Mouse (Mus musculus) urinary bladder, adult 2 months (tissue): ENCODE data around the gene C130050O18Rik. TPM values are rescaled to one million over a fixed set of nuclear protein-coding genes. Genes with fewer than 3 reads are reported as not detected.
A peak's percentile ranks its signal among the peaks of the same experiment; 100 is the strongest.

ENCODE experiments used
- DNase-seq: peaks from one replicate; pipeline ENCODE4 v3.0.0; 2022; ENCODE audit warnings: low spot score
- polyA plus RNA-seq: library from polyadenylated mRNA; depleted of rRNA; stranded (reverse); fragments of >200 nt; gene quantifications from 2 replicates; pipeline ENCODE4 v1.2.3, GENCODE M21; 2012; rRNA removed

C130050O18Rik gene
- 0.65 and 0.96 TPM in 2 replicates for polyA plus RNA-seq

DNA sequence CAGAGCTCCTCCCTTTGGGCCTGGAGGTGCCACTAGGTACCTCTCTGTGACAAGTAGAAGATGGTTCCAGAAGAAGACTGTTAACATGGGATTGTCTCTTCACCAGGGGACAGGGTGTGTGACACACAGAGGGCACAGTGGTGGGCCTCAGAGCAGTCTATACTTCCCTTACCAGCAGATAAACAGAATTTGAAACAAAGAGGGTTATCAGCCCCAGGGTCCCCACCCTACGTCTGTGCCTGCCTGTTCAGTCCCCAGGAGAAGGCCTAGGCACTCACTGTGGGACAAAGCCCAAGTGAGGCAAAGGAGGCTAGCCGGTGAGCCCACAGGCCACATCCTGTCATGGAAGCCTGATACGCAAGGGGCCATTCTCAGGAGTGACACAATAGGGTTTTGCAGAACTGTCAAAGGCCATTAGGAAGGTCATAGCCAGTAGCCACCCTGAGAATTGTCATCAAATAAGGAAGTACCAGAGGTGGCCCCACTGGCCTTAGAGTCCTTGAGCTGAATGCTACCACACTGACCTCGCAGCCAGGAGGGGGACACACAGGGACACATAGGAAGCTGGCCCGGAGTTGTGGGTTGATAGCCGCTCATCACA is at the start of gene C130050O18Rik:
C130050O18Rik (plus strand) TSS at position 480 of the 601 bp plus-strand sequence.
- no peak for DNase-seq

DNA sequence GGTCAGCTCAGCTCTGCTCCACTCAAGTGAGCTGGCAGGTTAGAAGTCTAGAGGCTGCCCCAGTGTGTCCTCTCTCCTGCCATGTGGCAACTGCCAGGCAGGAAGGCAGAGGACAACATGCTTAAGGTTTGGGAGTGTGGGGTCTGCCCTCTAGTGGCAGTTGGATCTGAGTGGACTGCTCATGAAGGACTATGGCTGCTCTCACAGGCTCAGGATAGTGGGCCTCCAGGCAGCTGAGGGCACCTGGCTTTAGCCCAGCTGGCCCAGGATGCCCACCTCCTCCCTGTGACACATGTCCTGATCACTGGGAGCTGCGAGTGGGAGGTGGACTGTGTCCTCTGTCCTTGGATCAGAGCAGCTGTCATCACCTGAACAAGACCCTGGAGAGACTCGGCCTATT is 46.4 kb upstream of the C130050O18Rik start:
- DNase-seq = no peak

DNA sequence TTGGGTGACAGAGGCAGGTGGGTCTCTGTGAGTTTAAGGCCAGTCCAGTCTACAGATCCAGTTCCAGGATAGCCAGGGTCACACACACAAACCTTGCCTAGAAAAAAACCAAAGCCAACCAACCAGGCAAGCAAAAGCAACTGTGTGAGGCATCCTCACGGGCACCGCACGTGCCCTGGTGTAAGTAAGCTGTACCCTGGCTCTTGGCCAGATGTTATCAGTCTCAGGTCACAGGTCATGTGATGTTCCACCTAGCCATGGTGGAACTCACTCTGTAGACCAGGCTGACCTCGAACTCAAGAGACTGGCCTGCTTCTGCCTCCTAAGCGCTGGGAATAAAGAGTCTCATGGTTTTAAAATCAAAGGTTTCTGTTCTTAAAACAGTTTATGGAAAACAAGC is 45.8 kb upstream of the C130050O18Rik start:
- DNase-seq = no peak

DNA sequence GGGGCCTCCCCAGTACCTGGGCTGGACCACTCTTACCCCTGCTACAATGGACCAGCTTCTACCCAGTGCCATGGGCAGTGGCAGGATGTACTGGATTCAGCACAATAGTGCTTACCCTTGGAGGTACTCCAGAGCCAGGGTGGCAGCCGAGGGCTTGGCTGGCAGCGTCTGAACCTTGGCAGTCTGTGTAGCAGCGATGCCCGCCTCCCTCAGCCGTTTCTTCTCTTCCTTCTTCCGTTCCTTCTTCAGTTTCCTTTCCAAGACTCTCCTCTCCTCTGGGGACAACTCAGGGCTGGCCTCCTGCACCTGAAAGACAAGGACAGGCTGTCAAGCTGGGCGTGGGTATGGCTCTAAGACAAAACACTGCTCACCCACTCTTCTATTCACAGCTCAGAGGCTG is 41.2 kb upstream of the C130050O18Rik start:
- no peak for DNase-seq

DNA sequence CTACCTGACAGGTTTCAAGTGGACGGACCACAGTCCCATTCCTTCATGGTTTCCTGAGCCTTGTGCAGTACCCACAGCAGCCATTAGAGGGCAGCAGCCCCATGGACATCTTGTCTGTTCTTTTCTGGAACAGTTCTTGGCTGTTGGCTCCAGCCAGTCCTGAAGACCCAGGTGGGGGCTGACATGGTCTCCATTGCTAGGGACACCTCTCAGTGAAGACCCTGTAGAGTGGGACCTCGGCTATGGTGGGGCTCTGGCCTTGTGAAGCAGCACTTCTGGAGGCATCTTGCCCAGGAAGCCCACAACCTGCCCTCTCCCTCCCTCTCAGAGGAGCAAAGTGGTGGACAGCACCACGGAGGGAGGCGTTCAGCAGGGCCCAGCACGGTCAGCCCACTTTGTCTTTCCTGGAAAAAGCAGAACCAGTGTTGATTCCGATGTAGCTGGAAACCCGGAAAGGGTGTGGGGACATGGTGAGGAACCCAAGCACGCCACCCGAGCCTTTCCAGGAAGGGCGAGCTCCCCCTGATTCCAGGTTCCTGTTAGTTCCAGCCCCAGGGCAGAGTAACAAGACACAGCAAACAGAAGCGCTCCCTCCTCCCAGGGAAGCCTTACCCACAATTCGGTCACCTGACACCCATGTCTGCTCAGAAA is 40.7 kb upstream of the C130050O18Rik start:
- DNase-seq = peak; percentile 87

DNA sequence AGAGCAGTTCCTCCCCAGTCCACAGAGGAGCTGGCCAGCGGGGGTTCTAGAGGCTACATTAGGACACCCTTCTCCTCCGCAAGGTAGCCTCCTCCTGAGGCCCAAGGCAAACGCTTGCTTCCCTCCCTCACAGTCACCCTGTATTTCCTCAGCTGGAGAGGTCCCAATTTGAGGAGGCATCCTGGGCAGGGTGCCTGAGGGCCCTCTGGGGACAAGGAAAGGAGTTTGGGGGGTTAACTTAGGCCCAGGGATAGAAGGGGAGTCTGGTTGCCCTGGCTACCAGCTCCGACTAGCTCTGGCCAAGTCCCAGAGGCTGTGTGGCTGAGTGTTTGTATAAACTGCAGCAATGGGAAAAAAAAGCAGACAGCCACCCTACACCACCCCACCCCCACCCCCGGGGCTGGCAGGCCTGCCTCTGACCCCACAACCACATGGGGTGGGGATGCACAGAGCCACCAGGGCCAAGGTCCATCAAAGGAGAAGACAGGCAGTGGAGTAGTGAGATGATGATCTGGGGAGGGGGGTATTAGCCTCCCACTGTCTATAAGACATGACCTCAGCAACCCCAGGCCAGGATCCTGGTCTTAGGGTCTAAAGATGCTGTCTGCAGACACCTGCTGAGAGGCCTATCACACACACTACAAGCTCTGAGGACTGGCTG is 40.0 kb upstream of the C130050O18Rik start:
- DNase-seq = peak; percentile 33

DNA sequence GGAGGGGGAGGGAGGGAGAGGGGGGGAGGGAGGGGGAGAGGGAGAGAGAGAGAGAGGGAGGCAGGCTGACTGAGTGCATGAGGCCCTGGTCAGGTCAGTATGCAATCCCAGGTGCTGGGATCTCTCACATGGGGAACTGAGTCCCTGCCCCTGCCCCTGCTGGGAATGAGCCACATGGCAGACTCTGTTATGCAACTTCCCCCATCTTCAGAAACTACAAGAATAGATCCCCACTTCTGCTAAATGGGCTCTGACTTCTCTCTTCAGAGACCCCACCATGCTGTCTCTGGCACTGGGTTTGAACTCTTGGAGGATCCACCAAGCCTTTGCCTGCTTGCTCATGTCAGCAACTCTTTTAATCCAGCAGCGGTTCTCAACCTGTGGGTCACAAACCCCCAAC is 39.3 kb upstream of the C130050O18Rik start:
- DNase-seq = no peak

DNA sequence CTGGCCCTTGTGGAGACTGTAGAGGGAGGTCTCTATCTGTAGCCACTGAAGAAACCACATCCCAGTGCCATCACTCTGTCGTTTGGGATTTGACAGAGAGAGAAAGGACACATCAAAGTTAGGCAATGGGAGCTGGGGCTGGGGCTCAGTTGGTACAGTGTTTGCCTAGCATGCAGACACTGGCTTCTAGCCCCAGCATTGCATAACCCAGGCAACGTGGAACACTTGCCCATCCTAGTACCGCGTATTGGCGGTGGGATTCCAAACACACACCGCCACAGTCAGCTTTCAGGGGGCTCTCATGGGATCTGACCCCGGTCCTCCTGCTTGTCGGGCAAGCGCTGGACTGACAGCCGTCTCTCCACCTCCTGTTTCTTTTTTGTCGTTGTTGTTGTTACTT is 38.6 kb upstream of the C130050O18Rik start:
- DNase-seq = no peak

DNA sequence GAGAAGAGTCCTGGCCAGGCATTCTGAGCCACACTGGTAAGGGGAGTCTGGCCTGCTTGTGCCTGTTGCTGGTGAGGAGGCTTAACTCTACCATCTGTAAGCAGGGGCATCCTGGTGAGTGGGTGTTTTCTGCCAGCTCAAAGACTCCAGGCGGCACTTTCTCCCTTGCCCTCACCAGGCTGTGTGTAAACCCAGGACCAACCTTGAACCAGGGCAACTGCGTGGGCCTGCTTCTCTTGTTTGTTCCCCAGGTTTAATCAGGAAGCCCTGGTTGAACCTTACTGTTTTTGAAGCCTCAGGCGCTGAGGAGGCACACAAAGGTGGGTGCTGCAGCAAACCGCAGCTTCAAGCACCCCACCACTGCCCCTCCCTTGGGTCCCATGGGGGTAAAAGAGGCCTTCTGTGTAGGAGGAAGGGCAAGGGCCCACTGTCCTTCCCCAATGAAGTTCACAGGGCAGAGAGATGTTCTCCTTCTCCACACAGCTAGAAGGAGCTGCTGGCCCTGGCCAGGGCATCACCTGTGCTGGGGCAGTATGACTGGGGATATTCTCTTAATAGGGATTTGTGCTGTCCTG is 37.1 kb upstream of the C130050O18Rik start:
- no peak for DNase-seq

DNA sequence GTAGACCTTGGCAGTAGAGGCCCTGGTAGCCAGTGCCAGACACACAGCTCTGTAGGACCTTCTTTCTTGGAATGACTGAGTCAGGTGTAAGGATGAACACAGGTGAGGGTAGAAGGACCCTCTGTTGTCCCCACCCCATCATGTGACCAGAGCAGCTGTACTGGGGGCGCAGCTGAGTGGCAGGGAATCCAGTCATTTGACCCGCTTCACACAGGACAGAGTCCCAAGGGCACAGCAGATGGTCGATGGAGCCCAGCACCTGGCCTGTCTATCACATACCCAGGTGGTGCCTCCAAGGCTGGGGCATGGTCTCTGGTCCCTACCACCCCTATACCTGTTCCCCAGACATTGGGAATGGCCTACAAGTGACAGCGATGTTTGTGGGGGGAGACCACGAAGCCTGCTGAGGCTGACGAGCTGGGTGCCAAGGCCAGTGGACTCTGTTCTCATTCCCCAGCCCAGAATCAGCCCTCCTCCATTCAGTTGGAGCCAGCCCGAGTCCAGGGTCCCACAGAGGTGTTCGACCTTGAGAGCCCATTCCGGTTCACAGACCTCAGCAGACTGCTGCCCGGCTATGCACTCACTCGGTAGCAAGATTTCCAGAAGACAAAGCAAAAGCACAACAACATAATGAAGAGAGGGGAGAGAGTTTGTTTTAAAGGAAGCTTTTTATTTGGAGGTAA is 36.3 kb upstream of the C130050O18Rik start:
- no peak for DNase-seq

DNA sequence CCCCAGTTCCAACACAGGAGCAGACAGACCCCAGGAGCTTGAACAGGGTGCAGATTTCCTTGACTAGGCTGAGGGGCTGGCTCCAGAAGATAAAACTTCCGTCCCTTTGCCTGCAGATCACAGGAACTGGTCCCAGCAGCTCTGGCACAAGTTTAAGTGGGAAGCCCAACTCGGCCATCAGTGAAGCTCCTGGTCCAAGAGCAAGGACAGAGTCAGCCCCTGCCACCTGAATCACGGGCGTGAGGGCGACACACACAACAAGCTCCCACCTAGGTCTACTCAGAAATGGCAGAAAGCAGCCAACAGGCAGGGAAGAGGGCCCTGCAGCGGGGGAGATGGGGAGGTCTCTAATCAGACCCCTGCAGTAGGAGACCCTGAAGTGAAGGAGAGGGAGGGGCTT is 34.7 kb upstream of the C130050O18Rik start:
- no peak for DNase-seq

DNA sequence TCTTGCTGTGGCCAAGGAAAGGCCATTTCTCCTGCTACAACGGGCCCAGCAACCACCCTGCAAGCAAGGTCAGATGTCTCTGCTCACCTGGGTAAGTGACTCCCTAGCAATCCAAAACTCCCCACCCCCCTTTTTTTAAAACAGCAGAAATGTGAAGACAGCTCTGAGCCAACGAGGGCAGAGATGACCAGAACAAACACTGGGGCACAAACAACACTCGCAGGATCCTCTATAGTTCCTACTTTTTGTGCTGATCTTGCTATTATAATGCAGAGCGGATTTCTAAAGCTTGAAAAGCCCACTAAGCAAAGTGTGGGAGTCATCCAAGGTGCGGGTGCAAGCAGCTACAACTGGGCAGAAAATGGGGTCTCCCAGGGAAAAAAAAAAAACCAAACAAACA is 34.0 kb upstream of the C130050O18Rik start:
- no peak for DNase-seq

DNA sequence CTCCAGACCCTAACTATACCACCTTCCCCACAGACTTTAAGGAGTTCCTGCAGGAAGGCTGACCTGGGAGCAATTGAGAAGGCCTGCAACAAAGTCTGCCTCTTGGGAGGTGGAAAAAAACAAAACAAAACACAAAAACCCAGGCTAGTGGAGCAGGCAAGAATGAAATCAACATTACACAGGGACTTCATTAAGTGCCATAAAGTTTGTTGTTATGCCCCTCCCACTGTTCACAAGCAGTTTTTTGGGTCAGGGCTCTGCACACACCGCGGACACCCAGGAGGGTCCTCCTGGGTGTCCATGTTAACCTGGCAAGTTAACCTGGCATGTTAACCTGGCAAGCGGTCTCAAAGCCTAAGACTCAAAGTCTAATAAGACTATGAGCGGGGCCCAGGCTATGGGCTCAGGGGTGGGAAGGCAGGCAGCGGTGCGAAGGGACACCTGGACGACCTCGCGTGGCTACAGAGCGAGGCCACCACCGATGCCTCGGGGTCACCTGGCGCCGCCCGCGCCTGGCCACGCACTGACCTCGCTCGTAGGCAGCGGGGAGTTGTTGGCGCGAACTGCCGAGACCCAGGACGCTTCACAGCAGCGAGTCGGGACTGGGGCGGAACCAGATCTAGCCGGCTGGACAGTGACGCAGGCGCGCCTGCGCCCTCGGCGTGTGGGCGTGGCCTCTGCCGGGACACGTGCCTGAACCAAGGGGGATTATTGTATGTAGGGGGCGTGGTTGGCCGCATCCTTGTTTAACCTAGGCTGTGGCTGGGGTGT is 33.3 kb upstream of the C130050O18Rik start:
- peak; percentile 81 for DNase-seq

DNA sequence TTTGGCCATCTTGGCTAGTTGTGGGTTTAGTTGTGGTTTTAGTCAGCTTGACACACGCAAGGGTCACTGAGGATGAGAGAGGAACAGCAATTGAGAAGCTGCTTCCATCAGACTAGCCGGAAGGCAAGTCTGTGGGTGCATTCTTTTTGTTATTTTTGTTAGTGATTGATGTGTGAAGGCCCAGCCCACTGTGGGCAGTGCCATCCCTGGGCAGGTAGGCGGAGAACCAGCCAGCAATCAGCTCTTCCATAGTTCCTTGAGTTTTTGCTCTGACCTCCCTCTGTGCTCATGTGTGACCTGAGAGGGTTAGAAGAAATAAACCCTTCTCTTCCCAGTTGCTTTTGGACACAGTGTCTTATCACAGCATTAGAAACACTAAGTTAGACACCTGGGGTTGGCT is 32.0 kb upstream of the C130050O18Rik start:
- DNase-seq = no peak

DNA sequence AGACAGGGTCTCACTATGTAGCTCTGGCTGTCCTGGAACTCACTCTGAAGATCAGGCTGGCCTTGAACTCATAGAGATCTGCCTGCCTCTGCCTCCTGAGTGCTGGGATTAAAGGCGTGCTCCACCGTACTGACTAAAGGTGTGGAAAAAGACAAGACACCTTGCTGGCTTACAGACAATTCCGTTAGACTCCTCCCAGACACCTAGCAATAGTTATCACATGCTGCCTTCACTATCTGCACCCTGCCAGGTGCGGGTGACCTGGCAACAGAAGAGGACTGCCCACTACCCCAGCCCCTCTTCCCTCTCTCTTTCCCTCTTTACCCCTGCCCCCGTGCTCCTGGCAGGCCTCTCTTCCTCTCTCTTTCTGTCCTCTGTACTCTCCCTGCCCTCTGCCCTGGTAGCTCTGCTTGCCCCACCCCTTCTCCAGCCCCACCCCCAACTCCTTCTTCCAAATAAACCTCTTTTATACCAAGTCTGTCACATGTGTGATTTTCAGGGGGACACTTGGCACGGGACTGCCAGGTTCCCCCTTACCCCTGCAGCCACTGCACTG is 31.1 kb upstream of the C130050O18Rik start:
- DNase-seq = no peak

DNA sequence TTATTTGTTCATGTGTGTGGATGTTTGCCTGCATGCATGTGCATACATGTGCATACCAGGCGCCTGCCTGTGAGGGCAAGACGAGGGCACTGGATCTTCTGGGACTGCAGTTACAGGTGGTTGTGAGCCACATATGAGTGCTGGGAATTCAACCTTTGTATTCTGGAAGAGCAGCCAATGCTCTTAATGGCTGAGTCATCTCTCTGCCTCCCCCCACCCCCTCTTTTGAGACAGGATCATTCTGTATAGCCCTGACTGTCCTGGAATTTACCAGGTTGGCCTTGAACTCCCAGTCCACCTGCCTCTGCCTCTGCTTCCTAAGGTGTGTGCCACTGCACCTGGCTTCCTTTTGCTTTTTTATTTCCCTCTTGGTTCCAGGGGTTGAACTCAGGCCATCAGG is 30.2 kb upstream of the C130050O18Rik start:
- DNase-seq = no peak

DNA sequence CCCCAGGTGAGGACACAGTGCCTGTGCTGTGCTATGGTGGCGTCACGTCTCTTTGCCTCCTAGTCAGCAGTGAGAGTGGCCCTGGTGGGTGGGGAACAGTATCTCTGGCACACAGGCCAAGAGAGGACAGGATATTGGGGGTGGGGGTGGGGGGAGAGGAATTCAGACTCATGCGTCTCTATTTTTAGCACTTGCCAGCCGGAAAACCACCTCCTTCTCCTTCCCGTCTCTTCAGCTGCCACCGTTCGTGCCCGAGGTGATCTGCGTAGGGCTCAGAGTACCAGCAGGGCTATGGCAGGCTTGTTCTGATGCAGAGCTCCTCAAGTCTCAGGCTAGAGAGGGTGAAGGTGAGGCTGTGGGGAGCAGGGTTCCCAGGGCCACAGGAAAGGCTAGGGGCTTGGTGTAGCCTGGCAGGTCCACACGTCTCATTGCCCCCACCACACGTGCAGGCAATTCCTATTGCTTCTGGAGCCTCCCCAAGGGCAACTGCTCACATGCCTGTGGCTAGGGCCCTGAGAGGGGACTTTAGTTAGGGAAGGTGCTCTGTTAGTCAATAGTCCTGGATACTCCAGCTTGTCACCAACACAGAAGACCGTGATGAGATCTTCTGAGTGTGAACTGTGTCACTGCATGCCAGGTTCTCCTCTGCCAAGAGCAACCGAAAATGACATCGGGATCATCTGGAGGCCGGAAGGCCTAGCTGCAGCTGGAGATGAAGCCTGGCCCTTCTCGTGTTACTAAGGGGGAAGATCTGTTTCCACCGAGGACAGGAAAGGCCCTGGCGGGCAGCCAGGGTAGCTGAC is 27.4 kb upstream of the C130050O18Rik start, which contains the start of gene Gpr146:
Gpr146 (plus strand) TSS at position 230 of the 803 bp plus-strand sequence.
- no peak for DNase-seq

DNA sequence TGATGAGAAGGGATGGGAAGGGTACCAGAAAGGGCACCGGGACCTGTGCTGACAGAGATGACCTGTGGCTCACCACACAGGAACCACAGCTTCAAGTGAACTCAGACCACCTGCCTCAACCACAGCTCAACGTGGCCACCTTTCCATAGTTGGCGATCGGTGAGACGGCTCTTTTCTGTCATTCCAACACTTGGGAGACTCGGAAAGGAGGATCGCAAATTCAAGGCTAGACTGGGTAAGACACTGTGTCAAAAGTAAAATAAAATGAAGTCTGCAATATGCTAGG is 26.9 kb upstream of the C130050O18Rik start:
- DNase-seq = no peak

DNA sequence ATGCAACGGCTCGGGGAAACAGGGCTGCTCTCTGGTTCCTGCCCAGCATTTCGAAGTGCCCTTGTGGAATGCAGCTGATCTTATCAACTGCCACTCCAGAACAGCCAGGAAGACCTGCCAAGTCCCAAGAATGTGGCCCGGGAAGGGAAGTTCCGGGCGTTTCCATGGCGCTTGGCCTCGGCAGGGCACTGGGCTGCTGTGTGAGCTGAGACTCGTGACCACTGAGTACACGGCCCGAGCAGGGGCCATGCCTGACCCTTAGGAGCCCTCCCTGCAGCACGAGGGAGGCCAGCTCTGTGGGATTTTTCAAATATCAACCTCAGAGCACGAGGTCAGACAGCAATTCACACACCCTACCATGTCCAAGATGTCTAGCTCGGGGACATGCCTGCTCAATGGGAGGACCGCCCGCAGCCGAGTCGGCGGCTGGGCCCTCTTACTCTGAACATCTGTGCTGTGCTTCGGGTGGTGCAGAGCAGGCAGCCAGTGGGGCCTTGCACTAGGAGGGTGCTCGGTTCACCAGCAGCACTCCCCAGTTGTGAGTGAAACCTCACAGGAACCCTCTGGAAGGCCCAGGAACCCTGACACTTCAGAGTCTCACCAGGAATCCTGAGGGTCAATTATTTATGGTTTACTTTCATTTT is 26.0 kb upstream of the C130050O18Rik start:
- no peak for DNase-seq
